Mouse (Mus musculus): Measurements from ENCODE around the gene Kcnrg. TPM values are rescaled to one million over a fixed set of nuclear protein-coding genes. Genes with fewer than 3 reads are reported as not detected.
"Not testable (repeated sequence)": the region's sequence is repeated elsewhere in the genome, so short reads cannot be mapped to it uniquely, and the experiment has no call there.

The Kcnrg gene
- polyA plus RNA-seq, 1 experiment from 2014 or later: 0.42 TPM

DNA sequence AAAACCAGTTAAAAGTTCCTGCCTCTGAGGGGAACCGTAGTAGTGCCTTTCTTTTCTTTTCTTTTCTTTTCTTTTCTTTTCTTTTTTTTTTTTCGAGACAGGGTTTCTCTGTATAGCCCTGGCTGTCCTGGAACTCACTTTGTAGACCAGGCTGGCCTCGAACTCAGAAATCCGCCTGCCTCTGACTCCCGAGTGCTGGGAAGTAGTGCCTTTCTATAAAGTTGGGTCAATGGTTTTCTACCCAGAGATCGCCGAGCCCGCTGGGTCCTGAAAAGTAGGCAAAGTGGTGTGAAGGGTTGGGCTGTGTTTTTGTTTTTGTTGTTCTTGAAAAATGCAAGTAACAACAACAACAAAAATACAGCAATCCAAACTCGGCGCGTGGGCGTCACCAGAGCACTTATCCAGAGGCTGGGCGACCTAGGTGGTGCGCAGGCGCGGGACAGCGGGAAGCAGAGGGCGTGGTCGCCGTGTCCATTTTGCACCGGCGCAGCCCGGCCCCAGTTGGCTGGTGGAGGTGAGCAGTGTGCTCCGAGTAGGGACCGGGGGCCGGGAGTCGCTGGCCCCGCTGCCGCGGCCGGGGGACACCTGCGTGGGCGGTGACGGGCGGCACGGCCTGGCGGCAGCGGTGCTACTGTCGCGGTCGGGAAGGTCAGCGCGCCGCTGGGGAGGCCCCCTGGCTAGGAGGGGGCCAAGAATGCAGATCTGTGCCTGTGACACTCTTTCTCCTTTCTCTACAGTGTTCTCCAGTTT, 8.0 kb upstream of the Kcnrg start:
- peak; percentile 99 for ATAC-seq

DNA sequence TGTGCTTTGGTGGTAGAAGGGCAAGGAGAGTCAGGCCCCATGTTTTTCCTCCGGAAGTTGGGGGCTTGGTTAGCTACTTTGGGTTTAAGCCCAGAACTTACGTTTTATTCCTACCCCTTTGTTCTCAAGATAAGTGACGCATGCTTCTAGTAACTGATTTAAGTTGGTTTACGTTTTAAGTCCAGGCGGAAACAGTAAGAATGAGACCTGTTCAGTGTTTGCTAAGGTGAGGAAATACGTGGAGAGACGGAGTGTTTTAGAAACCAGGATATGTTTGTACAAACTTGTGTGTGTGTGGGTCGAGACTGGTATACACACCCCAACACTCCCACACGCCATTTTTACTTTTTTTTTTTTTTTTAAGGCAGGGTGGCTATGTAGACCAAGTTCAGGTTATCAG, 5.9 kb upstream of the Kcnrg start:
- Histone ChIP-seq H3K9me3 (replicated peaks) (no peaks in the 10 kb centered on the region), H3K36me3 (peaks cover 38% of the 10 kb centered on the region), H3K4me1 (peaks cover 33% of the 10 kb centered on the region), H3K27me3 (replicated peaks) (no peaks in the 10 kb centered on the region), H3K9ac (no peak overlapping the region), H3K4me2 (0 out of 2 replicates have a peak overlapping the region, but pooled peaks have one; percentile 0), H3K4me3 (no peak overlapping the region), H3K27ac (no peak overlapping the region)
- no peak for ATAC-seq
- WGBS (ENCODE audit: insufficient replicate concordance): 77% methylated on average over 9 of the region's 9 CpGs

More for the DNA sequence above, 8.0 kb upstream of the Kcnrg start:
- Histone ChIP-seq H3K9me3 (replicated peaks) (no peaks in the 10 kb centered on the region), H3K27me3 (replicated peaks) (no peaks in the 10 kb centered on the region), H3K27ac (peak overlapping the region; percentile 84), H3K9ac (peak overlapping the region; percentile 90), H3K4me1 (peaks cover 33% of the 10 kb centered on the region), H3K4me3 (peak overlapping the region; percentile 84), H3K36me3 (peaks cover 19% of the 10 kb centered on the region), H3K4me2 (peak overlapping the region; percentile 77)
- 4% methylated on average over 44 of the region's 44 CpGs for WGBS (ENCODE audit: insufficient replicate concordance)

- Histone ChIP-seq H3K27me3 (replicated peaks) (no peaks in the 10 kb centered on the region), H3K9me3 (replicated peaks) (no peaks in the 10 kb centered on the region), H3K4me3 (no peak overlapping the region), H3K9ac (no peak overlapping the region), H3K36me3 (peaks cover 44% of the 10 kb centered on the region), H3K27ac (no peak overlapping the region), H3K4me1 (peaks cover 35% of the 10 kb centered on the region), H3K4me2 (no peak overlapping the region)
- ATAC-seq: no peak
- WGBS (ENCODE audit: insufficient replicate concordance): 78% methylated on average over 8 of the region's 8 CpGs
These were observed 4.0 kb upstream of the Kcnrg start for GRCm38 (mm10) chr14:61603069-61603755.

GRCm38 (mm10) chr14:61604081-61604480, 3.2 kb upstream of the Kcnrg start:
- Histone ChIP-seq H3K27ac (no peak overlapping the region), H3K27me3 (replicated peaks) (no peaks in the 10 kb centered on the region), H3K9me3 (replicated peaks) (no peaks in the 10 kb centered on the region), H3K9ac (no peak overlapping the region), H3K4me2 (no peak overlapping the region), H3K4me1 (peaks cover 29% of the 10 kb centered on the region), H3K36me3 (peaks cover 44% of the 10 kb centered on the region), H3K4me3 (no peak overlapping the region)
- 83% methylated on average over 3 of the region's 3 CpGs for WGBS (ENCODE audit: insufficient replicate concordance)
- no peak for ATAC-seq

GRCm38 (mm10) chr14:61606088-61606487, 1.2 kb upstream of the Kcnrg start:
- not testable (repeated sequence) for H3K27ac ChIP-seq; ATAC-seq; H3K9me3 ChIP-seq (replicated peaks); H3K9ac ChIP-seq; H3K27me3 ChIP-seq (replicated peaks); H3K4me3 ChIP-seq; H3K4me2 ChIP-seq
- peaks cover 17% of the 10 kb centered on the region; the same call in 1 of the 2 replicates for H3K4me1 ChIP-seq
- H3K36me3 ChIP-seq: peaks cover 44% of the 10 kb centered on the region
- 67% methylated on average over 2 of the region's 2 CpGs for WGBS (ENCODE audit: insufficient replicate concordance)

- WGBS (ENCODE audit: insufficient replicate concordance): 87% methylated on average over 5 of the region's 5 CpGs
- Histone ChIP-seq H3K9ac (no peak overlapping the region), H3K9me3 (replicated peaks) (no peaks in the 10 kb centered on the region), H3K27me3 (replicated peaks) (no peaks in the 10 kb centered on the region), H3K36me3 (0 out of 2 replicates have a peak, but pooled peaks cover 3% of the 10 kb centered on the region), H3K4me3 (no peak overlapping the region), H3K4me1 (0 out of 2 replicates have a peak, but pooled peaks cover 10% of the 10 kb centered on the region), H3K27ac (no peak overlapping the region), H3K4me2 (no peak overlapping the region)
- no peak for ATAC-seq
These were observed 4.5 kb downstream of the Kcnrg start for GRCm38 (mm10) chr14:61611766-61612165.

DNA sequence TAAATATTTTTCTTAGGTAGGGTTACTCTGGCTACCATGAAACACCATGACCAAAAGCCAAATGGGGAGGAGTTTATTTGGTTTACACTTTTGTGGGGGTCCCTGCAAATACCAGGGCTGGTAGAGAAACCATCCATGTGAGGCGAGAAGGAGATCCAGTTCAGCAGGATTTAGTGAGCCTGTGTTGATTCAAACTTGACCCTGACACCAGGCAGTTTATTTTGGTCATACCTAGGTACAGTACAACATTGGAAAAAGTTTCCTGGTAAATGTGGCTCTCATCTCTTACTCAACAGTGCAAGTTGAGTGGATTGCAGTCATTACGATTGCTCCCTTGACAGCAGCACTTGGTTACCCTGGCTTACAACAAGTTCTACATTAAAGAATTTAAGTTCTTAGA, 6.1 kb downstream of the Kcnrg start:
- Histone ChIP-seq H3K27ac (no peak overlapping the region), H3K9me3 (replicated peaks) (no peaks in the 10 kb centered on the region), H3K27me3 (replicated peaks) (no peaks in the 10 kb centered on the region), H3K4me3 (no peak overlapping the region), H3K36me3 (no peaks in the 10 kb centered on the region), H3K9ac (no peak overlapping the region), H3K4me1 (0 out of 2 replicates have a peak, but pooled peaks cover 5% of the 10 kb centered on the region), H3K4me2 (no peak overlapping the region)
- ATAC-seq: no peak
- 72% methylated on average over 2 of the region's 2 CpGs for WGBS (ENCODE audit: insufficient replicate concordance)

GRCm38 (mm10) chr14:61620371-61620770, 13.1 kb downstream of the Kcnrg start:
- Histone ChIP-seq H3K9me3 (replicated peaks) (no peaks in the 10 kb centered on the region), H3K4me1 (no peaks in the 10 kb centered on the region), H3K4me2 (no peak overlapping the region), H3K27me3 (replicated peaks) (no peaks in the 10 kb centered on the region), H3K27ac (no peak overlapping the region), H3K36me3 (peaks cover 16% of the 10 kb centered on the region), H3K4me3 (no peak overlapping the region), H3K9ac (no peak overlapping the region)
- ATAC-seq: no peak
- 77% methylated on average over 2 of the region's 2 CpGs for WGBS (ENCODE audit: insufficient replicate concordance)

DNA sequence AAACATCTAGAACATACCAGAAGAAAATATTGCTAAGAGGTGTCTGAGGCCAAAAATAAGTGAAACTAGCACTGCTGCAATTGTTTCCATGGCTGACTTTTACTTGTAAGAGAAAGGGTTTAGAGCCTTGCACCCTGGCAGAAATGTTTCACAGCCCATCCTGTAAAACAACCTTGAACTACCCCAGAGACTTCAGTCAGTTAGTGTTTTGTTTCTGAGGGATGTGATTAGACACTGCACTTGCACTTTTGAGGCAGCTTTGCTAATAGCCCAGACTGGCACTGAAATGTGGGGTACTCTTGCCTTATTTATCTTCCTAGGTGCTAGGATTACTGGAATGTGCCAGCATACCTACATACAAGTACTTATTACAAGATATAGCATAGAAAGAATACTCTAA, 28.7 kb downstream of the Kcnrg start:
- H3K4me1 ChIP-seq: no peaks in the 10 kb centered on the region; the same call in 1 of the 2 replicates
- H3K9me3 ChIP-seq (replicated peaks): no peaks in the 10 kb centered on the region
- no peak for ATAC-seq
- H3K9ac ChIP-seq: no peak overlapping the region
- H3K27ac ChIP-seq: no peak overlapping the region
- no peak overlapping the region for H3K4me3 ChIP-seq
- H3K4me2 ChIP-seq: no peak overlapping the region
- H3K36me3 ChIP-seq: peaks cover 68% of the 10 kb centered on the region
- no peaks in the 10 kb centered on the region for H3K27me3 ChIP-seq (replicated peaks)

DNA sequence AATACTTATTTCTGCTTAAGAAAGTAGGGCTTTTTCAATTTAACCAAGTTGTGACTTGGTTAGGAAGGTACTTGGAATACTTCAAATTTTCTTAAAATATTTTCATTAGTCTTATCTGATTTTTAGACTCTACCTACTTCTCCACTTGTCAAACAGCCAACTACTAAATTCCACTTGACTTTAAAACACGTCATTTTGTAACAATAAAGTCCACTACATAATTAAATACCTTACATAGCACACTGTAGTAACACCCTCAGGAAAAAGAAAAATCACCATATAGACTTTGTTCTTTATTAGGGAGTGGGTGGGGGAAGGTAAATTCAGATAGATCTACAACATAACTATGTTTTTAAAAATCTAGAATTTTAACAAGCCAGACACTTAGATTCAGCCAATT, 35.4 kb downstream of the Kcnrg start:
- WGBS (ENCODE audit: insufficient replicate concordance): 87% methylated on average over 1 of the region's 1 CpGs
- Histone ChIP-seq H3K4me2 (no peak overlapping the region), H3K27me3 (replicated peaks) (no peaks in the 10 kb centered on the region), H3K9ac (no peak overlapping the region), H3K27ac (no peak overlapping the region), H3K4me1 (peaks cover 2% of the 10 kb centered on the region; the same call in 1 of the 2 replicates), H3K4me3 (no peak overlapping the region), H3K9me3 (replicated peaks) (no peaks in the 10 kb centered on the region), H3K36me3 (peaks cover 24% of the 10 kb centered on the region)
- ATAC-seq: no peak

- H3K9ac ChIP-seq: no peak overlapping the region
These were observed 38.3 kb downstream of the Kcnrg start for GRCm38 (mm10) chr14:61645547-61645946.

GRCm38 (mm10) chr14:61647182-61647880, 40.1 kb downstream of the Kcnrg start:
- H3K4me3 ChIP-seq: peak overlapping the region; percentile 97
- H3K9ac ChIP-seq: peak overlapping the region; percentile 100
- no peaks in the 10 kb centered on the region for H3K27me3 ChIP-seq (replicated peaks)
- under 1% methylated on average over 24 of the region's 24 CpGs for WGBS (ENCODE audit: insufficient replicate concordance)
- H3K4me2 ChIP-seq: peak overlapping the region; percentile 87
- H3K9me3 ChIP-seq (replicated peaks): no peaks in the 10 kb centered on the region
- ATAC-seq: no peak; the same call in 1 of the 2 replicates
- H3K36me3 ChIP-seq: peaks cover 3% of the 10 kb centered on the region
- peak overlapping the region; percentile 97 for H3K27ac ChIP-seq
- peaks cover 29% of the 10 kb centered on the region for H3K4me1 ChIP-seq

More at GRCm38 (mm10) chr14:61645547-61645946, 38.3 kb downstream of the Kcnrg start:
- H3K36me3 ChIP-seq: peaks cover 6% of the 10 kb centered on the region
- H3K27ac ChIP-seq: no peak overlapping the region
- no peaks in the 10 kb centered on the region for H3K27me3 ChIP-seq (replicated peaks)
- 27% methylated on average over 1 of the region's 1 CpGs for WGBS (ENCODE audit: insufficient replicate concordance)
- H3K4me3 ChIP-seq: peak overlapping the region; percentile 46
- H3K4me2 ChIP-seq: peak overlapping the region; percentile 60
- H3K9me3 ChIP-seq (replicated peaks): no peaks in the 10 kb centered on the region
- H3K4me1 ChIP-seq: peaks cover 14% of the 10 kb centered on the region
- no peak for ATAC-seq

Measured in liver, embryonic 12.5 days (tissue).